Mouse (Mus musculus) erythroblast, embryonic 14.5 days (primary cell): ENCODE measurements around the gene Strn3.

ENCODE experiments used
- GATA1 ChIP-seq: IDR thresholded peaks from 2 replicates; pipeline ENCODE4 v1.6.1; 2012; ENCODE audit warnings: low read length, inconsistent platforms, mixed read lengths
- TAL1 ChIP-seq: IDR thresholded peaks from 3 replicates; pipeline ENCODE4 v1.6.1; 2012; ENCODE audit warnings: low read length, inconsistent platforms, mixed read lengths

GRCm38 (mm10) chr12:51673270-51673669, 18.4 kb downstream of the Strn3 start:
- TF ChIP-seq TAL1 (no peak), GATA1 (no peak)
